Mouse (Mus musculus) urinary bladder, adult 2 months (tissue): ENCODE results near the gene Mfsd11. TPM values are rescaled to one million over a fixed set of nuclear protein-coding genes. Genes with fewer than 3 reads are reported as not detected.
"Not testable (repeated sequence)": the region's sequence is repeated elsewhere in the genome, so short reads cannot be mapped to it uniquely, and the experiment has no call there.

ENCODE experiments used
- DNase-seq: peaks from one replicate; pipeline ENCODE4 v3.0.0; 2022; ENCODE audit warnings: low spot score
- polyA plus RNA-seq: library from polyadenylated mRNA; depleted of rRNA; stranded (reverse); fragments of >200 nt; gene quantifications from 2 replicates; pipeline ENCODE4 v1.2.3, GENCODE M21; 2012

Mfsd11 gene
- polyA plus RNA-seq, 1 experiment, result 26.3 TPM

DNA sequence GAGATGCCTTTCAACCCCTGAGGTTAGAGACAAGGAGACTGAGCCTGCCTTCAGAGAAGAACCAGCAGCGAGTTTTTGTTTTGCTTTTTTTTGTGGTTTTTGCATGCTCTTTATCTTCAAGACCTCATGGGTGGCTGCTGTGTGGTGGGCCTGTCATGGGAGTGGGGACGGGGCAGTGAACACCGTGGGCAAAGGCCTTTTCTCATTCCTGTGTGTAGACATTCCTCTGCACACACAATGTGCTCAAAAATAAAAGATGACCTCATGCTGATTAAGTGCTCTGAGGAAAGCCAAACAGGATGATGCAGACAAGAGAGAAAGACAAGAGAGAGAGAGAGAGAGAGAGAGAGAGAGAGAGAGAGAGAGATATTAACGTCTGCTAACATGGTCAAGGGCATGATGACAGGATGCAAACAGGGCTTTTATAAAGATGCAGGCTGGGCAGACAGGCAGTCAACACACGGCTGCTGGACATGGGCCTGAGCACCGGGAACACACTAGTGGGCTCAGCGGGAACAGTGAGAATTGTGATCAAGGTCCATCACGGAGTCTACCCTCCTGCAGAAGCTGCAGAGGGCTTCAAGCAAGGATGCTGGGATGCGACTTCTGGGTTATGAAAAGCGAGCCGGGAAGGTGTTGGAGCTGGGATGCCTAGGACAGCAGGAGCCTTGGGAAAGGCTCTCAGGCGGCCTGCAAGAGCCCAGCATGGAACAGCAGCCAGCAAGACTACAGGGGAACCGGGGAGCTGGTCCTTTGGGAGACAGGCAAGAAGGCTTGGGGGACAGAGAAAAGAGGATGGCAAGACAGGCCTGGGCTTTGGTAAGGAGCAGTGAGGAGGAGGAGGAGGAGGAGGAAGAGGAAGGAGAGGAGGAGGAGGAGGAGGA, 30.9 kb upstream of the Mfsd11 start:
- DNase-seq, result no peak

DNA sequence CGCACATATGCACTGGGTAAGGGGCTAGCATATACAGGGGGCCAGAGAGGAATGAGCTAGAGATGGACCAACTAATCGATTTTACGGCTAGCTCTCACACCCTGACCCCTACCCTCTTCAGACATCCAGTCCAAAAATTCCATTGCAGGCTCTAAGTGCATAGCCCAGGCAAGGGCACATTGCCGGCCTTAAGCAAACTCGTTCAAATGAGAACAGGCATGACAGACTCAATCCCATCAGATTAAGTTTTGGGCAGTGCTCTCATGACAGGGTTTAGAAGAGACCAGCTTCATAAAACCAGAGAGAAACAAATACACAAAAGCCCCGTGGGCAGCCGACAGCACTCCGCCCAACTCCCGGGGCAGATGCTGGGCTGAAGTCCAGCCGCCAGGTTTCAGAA, 30.0 kb upstream of the Mfsd11 start:
- no peak for DNase-seq

DNA sequence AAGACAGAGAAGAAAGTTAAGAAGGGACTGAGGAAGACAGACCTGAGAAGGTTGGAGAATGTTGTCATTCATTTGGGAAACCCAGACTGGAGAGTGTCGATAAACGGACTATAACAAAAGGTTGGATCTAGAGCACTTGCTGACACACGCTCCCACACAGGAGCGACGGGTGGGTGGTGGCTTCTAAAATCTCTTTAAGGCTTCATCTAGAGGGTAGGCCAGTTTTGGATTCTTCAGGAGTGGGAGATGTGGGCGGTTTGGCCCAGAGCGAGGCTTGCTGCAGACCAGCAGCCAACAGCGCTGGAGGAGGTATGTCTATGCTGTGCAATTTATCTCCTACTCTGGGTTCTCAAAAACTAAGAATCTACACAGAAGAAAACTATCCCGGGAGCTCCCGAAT, 29.6 kb upstream of the Mfsd11 start:
- DNase-seq, result no peak

DNA sequence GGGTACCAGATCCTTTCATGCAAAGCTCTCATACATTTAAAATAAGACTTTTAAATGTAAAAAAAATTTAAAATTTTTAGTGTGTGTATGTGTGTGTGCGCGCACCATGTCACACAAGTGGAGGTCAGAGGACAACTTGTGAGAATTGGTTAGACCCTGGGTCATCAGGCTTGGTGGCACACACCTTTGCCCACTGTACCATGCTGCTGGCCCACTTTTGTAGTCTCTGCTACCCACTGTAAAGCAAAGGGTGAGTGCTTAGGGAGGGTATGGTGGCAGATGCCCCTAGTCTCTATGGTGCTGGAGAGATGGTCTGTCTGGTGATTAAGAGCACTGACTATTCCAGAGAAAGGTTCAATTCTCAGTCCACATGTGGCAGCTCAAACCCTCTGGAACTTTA, 29.0 kb upstream of the Mfsd11 start:
- no peak for DNase-seq

DNA sequence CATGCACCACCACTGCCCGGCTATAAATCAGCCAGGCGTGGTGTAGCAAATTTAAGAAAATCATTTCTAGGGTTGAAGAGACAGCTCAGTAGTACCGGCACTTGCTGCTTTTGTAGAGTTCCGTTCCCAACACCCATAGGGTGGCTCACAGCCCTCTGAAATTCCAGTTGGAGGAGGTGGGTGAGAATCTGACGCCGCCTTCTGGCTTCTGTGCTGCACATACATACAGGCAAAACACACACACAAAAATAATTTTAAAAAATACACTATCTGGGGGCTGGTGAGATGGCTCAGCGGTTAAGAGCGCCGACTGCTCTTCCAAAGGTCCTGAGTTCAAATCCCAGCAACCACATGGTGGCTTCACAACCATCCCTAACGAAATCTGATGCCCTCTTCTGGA, 28.4 kb upstream of the Mfsd11 start:
- not testable (repeated sequence) for DNase-seq

DNA sequence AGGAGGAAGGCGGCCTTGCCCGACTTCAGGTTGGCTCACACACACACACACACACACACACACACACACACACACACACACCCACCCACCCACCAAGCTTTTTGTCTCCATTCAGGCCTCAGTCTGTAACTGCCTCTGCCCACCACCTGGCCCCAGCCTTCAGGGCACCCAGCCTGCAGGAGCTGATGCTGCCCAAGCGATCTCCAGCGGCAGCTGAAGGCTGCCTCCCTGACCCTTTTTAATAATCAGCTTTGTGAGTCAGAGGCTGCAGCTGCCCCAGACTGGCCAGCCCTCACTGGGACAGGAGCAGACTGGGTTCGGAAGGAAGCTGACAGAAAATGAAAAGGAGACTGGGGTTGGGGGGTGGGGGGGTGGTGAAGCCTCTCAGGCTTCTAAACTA, 27.0 kb upstream of the Mfsd11 start:
- DNase-seq, result no peak

DNA sequence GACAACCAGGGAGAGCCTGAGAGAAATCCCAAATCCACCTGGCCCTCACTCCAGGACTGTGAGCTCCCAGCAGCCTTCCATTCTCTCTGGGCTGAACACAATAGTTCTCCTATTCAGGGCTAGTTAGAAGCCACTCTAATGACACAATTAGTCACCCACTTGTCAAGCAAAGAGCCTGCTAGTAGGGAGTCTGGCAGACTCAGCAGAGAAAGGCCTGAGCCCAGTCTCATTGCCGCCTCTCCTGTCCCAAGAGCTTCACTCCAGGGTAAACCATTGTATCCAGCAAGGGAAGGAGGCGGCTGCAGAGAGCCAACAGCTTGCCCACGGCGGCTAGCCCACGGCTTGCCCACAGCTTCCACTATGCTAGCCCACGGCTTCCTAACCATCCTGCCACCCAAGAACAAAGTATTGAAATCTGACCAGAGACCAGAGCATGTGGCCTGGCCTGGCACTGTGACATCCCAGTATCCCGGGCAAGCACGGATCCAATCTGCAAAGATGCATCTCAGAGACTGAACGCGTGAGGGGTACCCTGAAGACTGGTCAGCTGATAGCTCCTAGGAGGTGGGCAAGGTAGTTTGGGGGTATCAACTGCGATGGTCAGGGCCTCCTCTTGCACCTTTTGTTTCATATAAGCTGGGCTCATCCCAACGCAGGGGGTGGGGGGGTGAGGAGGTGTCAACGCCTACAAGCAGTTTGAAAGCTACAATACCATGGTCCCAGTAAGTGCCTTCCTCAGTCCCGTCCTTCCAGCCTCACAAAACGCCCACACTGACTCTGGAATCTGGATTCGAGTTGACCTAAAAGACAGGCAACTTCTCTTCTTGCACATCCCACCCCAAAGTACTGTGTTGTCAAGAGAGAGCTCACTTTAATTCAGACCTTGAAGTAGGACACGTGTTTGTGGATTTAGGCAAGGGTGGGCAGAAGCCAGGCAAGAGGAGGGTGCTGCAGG, 25.4 kb upstream of the Mfsd11 start:
- no peak for DNase-seq

DNA sequence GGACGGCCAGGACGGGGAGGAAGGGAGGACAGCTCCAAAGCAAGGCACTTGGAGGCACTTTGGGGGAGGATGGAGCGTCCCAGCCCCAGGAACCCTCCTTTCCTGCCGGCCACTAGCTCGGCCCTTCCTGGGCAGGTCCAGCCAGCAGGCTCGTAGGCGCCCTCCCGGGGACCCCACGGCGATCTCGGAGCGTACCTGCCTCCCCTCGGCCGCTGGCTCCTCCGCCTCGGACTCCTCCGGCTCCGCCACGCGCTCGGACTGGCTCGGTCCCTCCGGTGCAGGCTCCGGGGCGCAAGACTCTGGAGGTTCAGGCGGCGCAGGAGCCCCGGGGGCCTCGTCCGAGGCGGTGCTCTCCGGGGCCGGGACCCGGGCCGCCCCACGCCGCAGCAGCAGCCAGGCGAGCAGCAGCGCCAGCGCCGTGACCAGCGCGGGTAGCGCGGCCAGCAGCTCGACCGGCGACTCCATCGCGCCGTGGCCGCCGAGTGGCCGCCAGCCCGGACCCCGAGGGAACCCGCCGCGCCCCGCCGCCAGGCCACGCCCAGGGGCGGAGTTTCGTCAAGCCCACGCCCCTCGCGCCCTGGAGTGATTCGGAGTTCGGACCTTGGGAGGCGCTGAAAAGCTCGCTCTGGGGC, 24.6 kb upstream of the Mfsd11 start, which contains the start of gene Mxra7:
Gene Mxra7 (minus strand): TSS at position 513 of the 632 bp plus-strand sequence.
- DNase-seq, result peak; percentile 75

DNA sequence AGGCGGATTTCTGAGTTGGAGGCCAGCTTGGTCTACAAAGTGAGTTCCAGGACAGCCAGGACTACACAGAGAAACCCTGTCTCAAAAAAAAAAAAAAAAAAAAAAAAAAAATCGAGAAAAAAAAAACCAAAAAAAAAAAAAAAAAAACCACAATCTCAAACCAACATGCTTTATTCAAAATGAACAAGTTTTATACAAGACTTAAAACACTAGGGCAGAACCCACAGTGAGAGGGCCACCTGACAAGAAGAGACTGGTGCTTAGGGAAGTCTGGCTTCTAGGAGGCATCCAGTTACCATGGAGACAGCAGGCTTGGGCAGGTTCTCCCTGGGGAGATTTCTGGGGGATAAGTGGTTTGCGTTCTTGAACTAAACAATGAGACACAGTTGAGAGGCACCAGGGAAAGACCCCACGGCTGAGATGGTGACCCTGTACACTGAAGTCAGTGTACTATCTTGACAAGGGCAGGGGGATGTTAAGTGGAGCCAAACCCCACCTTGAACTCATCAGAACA, 20.0 kb upstream of the Mfsd11 start:
- DNase-seq, result no peak

DNA sequence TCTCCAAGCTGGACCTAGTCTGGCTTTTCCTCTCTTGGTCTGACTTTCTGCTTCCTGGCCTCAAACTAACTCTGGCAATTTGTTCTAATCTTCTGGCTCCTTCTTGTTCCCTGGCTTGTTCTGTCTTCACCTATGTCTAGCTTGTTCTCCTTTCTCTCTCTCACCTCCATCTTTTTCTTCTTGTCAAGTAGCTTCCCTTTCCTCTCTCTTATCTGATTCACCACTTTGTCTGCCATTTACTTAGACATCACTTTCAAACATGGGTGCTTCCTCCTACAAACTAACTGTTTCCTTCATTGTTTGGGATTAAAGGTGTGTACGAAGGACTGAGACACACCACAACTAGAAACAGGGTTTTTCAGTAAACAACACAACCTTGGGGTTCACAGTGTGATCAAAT, 17.3 kb upstream of the Mfsd11 start:
- DNase-seq, result no peak

DNA sequence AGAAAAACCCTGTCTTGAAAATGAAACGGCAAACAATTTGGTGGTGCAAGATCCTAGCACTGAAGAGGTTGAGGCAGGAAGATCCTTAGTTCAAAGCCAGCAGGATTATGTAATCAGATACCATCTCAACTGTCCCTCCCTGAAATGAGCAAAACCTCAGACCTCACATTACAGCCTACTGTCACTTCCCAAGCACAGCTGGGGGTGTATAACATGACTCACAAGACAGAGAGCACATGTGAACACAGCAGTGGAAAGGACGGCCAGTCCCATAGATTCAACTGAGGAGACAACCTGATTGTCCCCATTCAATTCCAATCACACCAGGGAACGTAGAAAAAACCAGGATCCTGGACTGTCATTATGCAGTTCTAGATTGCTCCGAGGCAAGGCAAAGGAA, 16.0 kb upstream of the Mfsd11 start:
- DNase-seq, result no peak

DNA sequence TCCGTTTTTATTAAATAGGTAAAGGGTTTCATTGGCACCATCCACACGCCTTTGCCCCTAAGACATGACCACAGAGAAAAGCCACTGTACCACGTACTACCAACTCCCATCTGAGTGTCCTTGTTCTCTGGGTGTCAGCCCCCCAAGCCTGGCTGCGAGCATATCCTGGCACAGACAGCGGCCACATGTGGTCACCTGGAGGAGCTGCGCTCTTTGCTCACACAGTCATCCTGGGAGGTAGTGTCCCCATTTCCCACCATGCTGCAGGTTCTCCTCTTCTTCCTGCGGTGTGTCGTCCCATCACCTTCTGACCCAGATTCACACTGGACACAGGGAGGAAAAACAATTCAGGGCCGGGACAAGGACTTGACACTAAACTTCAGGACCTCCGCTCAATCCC, 14.8 kb upstream of the Mfsd11 start:
- DNase-seq, result no peak

DNA sequence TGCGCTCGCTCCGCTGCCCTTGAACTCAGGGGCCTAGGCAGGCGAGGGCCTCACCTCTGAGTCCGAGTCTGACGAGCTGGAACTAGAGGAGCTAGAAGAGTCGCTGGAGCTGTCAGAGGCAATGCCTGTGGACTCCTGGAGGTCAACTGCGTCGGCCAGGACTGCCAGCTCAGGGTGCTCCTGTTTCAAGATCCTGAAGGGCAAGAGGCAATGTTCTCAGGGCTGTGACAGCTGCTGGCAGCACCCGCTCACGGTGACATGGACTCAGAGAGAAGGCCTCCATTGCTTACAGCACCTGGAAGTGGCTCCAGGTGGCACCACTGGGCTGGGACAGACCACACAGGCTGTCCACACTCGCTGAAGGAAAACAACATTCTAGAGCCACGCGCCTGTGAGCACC, 13.3 kb upstream of the Mfsd11 start:
- no peak for DNase-seq

DNA sequence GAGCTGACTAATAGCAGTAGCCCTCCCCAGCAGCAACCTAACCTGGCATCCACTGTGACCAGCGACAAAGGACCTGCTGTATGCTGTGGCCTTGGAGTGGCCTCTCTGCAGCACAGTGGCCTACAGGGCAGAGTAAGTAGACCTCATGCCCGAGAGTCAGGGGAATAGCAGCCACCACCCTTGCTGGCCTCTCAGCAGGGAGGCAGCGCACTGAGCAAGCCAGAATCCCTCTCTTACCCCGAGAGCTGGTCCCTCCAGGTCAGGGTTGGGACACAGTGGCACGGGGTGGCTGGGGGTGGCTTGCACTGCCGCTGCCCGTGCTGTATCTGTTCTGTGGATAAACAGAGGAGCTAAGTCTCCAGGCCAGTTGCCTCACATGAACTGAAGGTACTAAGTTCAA, 12.6 kb upstream of the Mfsd11 start:
- no peak for DNase-seq

DNA sequence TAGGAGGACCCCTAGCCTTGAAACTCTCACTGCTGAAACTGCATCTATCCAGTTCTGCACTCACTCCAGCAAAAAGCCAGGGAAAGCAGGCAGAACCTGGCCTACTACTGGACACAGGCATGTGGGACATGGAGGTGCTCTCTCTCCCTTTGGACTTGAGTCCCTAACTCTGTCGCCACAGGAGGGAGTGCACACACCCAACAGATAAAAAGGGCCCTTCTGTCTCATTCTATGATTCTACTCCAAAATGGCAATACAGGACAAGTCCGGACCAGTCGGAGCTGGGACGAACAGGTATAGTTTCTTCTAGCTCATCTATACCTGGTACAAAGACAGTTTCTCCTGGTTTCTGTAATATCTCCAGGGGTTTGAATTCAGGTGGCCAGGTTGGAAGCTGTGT, 11.5 kb upstream of the Mfsd11 start:
- DNase-seq, result no peak

DNA sequence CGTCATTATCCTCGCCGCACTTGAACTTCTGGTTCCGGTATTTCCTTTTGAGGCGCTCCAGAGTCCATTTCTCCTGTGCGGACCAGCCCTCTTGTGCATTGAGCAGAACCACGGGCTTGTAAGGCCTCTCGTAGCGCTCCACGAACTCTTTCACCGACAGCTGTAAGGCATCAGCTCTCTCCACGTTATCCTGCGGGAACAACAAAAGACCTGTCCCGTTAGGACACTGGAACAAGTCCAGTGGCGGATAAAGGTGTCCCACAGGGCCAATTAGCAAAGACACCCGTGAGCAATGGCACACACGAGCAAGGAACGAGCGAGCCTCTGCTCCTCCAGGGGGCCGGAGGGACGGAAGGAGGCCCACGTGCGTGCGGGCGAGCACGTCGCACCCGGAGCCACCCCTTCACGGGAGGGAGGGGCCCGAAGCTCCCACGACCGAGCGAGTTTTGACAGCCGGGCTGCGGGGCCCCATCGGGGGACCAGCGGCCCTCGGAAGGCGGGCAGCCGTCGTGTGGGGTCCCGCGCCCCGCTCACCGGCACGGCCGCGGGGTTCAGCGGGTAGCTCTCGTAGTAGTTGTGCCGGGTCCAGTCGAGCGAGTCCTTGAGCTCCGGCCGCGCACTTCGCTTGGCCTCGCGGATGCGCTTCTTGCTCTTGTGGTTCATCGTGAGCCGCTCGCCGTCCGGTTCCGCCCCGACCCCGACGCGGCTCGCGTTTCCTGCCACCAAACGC, 9.5 kb upstream of the Mfsd11 start:
- no peak for DNase-seq

DNA sequence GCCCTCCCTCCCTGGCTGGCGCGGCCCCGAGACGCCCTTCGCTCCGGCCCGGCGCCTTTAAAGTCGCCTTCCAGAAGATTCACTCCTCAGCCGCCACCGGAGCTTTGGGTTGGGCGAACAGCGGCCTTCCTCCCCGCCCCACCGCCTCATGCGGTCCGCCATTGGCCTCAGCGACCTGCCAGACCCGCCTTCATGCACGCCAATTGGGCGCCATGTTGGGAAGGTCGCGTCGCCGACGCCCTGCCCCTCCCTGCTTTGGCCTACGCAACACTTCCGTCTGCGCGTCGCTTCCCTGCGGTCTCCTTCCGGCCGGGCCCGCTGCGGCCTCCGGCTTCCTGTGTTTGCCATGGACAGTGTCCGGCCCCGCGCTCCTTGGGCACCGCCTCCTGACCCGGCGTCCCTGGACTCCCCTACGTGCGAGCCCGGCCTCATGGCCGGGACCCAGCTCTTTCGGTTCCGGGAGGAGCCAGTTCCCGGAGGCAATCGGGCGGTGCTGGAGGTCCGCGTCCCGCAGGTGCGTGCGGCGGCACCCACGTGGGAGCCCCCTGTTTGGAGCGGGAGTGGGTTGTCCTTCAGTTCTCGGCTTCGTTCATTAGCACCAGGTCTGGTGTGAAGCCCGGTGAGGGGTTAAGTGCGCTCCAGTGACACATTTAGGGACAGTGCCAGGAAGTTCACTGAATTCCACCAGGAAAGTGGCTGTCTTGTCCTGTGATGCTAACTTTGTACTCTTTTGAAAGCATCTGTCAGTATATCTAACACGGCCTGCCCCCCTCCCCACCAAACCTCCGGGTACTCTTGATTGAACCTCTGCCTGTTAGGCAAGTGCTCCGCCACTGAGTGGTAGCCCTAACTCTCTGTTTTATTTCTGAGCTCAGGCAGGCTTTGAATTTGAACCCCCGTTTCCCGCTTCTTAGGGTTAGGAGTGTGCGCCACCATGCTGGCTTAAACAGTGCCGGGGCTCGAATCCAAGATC, 8.7 kb upstream of the Mfsd11 start, which contains the start of the genes Mettl23 and Jmjd6:
Gene Mettl23 (plus strand): TSS at position 18 of the 973 bp plus-strand sequence.
Gene Jmjd6 (minus strand): TSS at position 189 of the 973 bp plus-strand sequence.
- peak; percentile 94 for DNase-seq

DNA sequence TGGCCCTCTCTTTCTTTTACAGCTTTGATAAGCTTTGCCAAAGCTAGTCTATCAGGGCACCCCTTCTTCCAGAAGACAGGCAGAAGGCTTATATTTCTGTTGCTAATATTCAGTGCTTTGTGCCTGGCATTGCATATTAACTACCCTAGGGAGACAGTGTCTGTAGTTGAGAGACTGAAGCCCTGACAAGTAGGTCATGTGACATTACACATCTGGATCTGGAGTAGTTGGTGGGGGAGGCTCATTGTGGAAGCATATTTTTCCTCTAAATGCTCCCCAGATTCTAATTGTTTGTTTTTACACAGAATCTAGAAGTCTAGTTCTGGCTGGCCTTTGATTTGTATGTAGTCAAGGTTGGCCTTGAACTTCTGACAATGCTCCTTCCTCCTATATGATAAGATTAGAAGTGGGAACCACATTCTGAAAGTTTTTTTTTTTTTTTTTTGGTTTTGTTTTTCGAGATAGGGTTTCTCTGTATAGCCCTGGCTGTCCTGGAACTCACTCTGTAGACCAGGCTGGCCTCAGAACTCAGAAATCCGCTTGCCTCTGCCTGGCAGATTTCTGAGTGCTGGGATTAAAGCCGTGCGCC, 5.6 kb upstream of the Mfsd11 start:
- no peak for DNase-seq
